Mouse (Mus musculus) hindbrain, postnatal 0 days (tissue): ENCODE measurements around the gene Gabpb1. TPM values are rescaled to one million over a fixed set of nuclear protein-coding genes. Genes with fewer than 3 reads are reported as not detected.

Experiments
- ATAC-seq: fragments of 200-750 bp; cut with Nextera tagmentation; 2 replicates; pipeline ENCODE4 v1.8.0; 2017; ENCODE audit warnings: mild to moderate bottlenecking, moderate TSS enrichment, moderate library complexity
- DNase-seq: peaks from one replicate; pipeline ENCODE4 v3.0.0-alpha.2; 2015; ENCODE audit warnings: low spot score
- H3K27ac ChIP-seq: fragments of 300-500 bp; sonication (generic); 2 replicates; pipeline ENCODE4 v1.5.1; 2014; ENCODE audit warnings: mild to moderate bottlenecking
- H3K27me3 ChIP-seq: fragments of 300-500 bp; sonication (generic); 2 replicates; pipeline ENCODE4 v1.6.1; 2014; ENCODE audit warnings: low read length, mixed read lengths; ENCODE audit not compliant: insufficient read depth
- H3K36me3 ChIP-seq: fragments of 300-500 bp; sonication (generic); 2 replicates; pipeline ENCODE4 v1.6.1; 2014; ENCODE audit warnings: low read length, mixed read lengths; ENCODE audit not compliant: insufficient read depth
- H3K4me1 ChIP-seq: fragments of 300-500 bp; sonication (generic); 2 replicates; pipeline ENCODE4 v1.6.1; 2014; ENCODE audit warnings: antibody characterized with exemption, low read length, mixed read lengths; ENCODE audit not compliant: insufficient read depth
- H3K4me2 ChIP-seq: fragments of 300-500 bp; sonication (generic); 2 replicates; pipeline ENCODE4 v1.6.1; 2014; ENCODE audit warnings: low read depth, mild to moderate bottlenecking, low read length, moderate library complexity, mixed read lengths
- H3K4me3 ChIP-seq: fragments of 300-500 bp; sonication (generic); 2 replicates; pipeline ENCODE4 v1.5.1; 2014; ENCODE audit warnings: low read length
- H3K9ac ChIP-seq: fragments of 300-500 bp; sonication (generic); replicated peaks from 2 replicates; pipeline ENCODE4 v1.6.1; 2014; ENCODE audit warnings: mild to moderate bottlenecking, low read length, moderate library complexity, mixed read lengths
- H3K9me3 ChIP-seq: fragments of 300-500 bp; sonication (generic); 2 replicates; pipeline ENCODE4 v1.6.1; 2016; ENCODE audit warnings: low read length, mixed read lengths
- CTCF ChIP-seq: IDR thresholded peaks from 2 replicates; pipeline ENCODE4 v1.5.1; 2016; ENCODE audit warnings: antibody characterized with exemption, control low read depth, low read depth
- WGBS: fragments of 180-500 bp; shearing (Covaris S2); extraction: QIAGEN DNeasy Blood & Tissue Kit; methylation state at CpG from one replicate; pipeline ENCODE4 v1.1.7; 2014; 5-methylcytosine and 5-hydroxymethylcytosine counted together
- polyA plus RNA-seq: library from polyadenylated mRNA; unstranded; fragments of >200 nt; fragmentation: Nextera tagmentation; extraction: Ambion mirVana; gene quantifications from 2 replicates; pipeline ENCODE4 v1.2.1, GENCODE M21; 2015
- total RNA-seq: library from RNA; depleted of rRNA; stranded (reverse); fragments of >200 nt; gene quantifications from 2 replicates; pipeline ENCODE4 v1.2.3, GENCODE M21; 2014; rRNA removed

Gabpb1 gene
- total and polyA plus RNA-seq, 2 experiments from 2014 or later: 15.2 to 25.2 TPM

GRCm38 (mm10) chr2:126593831-126594610 is 82.1 kb downstream of the Gabpb1 start:
- peak; percentile 86 for TF ChIP-seq CTCF
- 29% methylated on average over 26 of the region's 26 CpGs for WGBS
- H3K9ac ChIP-seq: no peak overlapping the region
- no peaks in the 10 kb centered on the region for H3K4me1 ChIP-seq
- ATAC-seq (peak; percentile 68; the same call in 1 of the 2 replicates), DNase-seq (peak; percentile 78)
- no peak overlapping the region for H3K27ac ChIP-seq
- no peaks in the 10 kb centered on the region for H3K36me3 ChIP-seq
- peak overlapping the region; percentile 44 for H3K4me2 ChIP-seq
- no peaks in the 10 kb centered on the region for H3K27me3 ChIP-seq
- H3K4me3 ChIP-seq: peak overlapping the region; percentile 13
- H3K9me3 ChIP-seq: no peaks in the 10 kb centered on the region

GRCm38 (mm10) chr2:126591304-126591703 is 84.8 kb downstream of the Gabpb1 start:
- H3K4me3 ChIP-seq: no peak overlapping the region
- 89% methylated on average over 4 of the region's 4 CpGs for WGBS

GRCm38 (mm10) chr2:126587468-126587867 is 88.7 kb downstream of the Gabpb1 start:
- no peaks in the 10 kb centered on the region for H3K27me3 ChIP-seq
- no peak overlapping the region for H3K4me3 ChIP-seq
- H3K4me1 ChIP-seq: no peaks in the 10 kb centered on the region
- DNase-seq: no peak
- H3K27ac ChIP-seq: no peak overlapping the region
- no peak for TF ChIP-seq CTCF
- H3K36me3 ChIP-seq: no peaks in the 10 kb centered on the region
- no peaks in the 10 kb centered on the region for H3K9me3 ChIP-seq
- H3K4me2 ChIP-seq: no peak overlapping the region
- WGBS: 84% methylated on average over 3 of the region's 3 CpGs
- no peak for ATAC-seq
- no peak overlapping the region for H3K9ac ChIP-seq

More at GRCm38 (mm10) chr2:126591304-126591703, 84.8 kb downstream of the Gabpb1 start:
- DNase-seq (no peak), ATAC-seq (no peak)
- Histone ChIP-seq H3K9ac (no peak overlapping the region), H3K27ac (no peak overlapping the region), H3K27me3 (no peaks in the 10 kb centered on the region), H3K4me2 (no peak overlapping the region), H3K9me3 (no peaks in the 10 kb centered on the region), H3K36me3 (no peaks in the 10 kb centered on the region), H3K4me1 (no peaks in the 10 kb centered on the region)
- no peak for TF ChIP-seq CTCF

- no peak for ATAC-seq
- Histone ChIP-seq H3K36me3 (no peaks in the 10 kb centered on the region), H3K4me1 (no peaks in the 10 kb centered on the region), H3K27ac (no peak overlapping the region), H3K27me3 (no peaks in the 10 kb centered on the region), H3K9ac (no peak overlapping the region), H3K4me3 (no peak overlapping the region), H3K4me2 (no peak overlapping the region), H3K9me3 (no peaks in the 10 kb centered on the region)
- no peak for DNase-seq
- no peak for TF ChIP-seq CTCF
- 86% methylated on average over 8 of the region's 8 CpGs for WGBS
Observed at GRCm38 (mm10) chr2:126584621-126585369, 91.3 kb downstream of the Gabpb1 start.

- Histone ChIP-seq H3K27me3 (no peaks in the 10 kb centered on the region), H3K4me2 (no peak overlapping the region), H3K27ac (no peak overlapping the region), H3K9me3 (no peaks in the 10 kb centered on the region), H3K4me3 (no peak overlapping the region), H3K36me3 (no peaks in the 10 kb centered on the region), H3K4me1 (no peaks in the 10 kb centered on the region), H3K9ac (no peak overlapping the region)
- DNase-seq: no peak
- no peak for ATAC-seq
- WGBS: 73% methylated on average over 6 of the region's 6 CpGs
- no peak for TF ChIP-seq CTCF
Observed at GRCm38 (mm10) chr2:126583960-126584359, 92.2 kb downstream of the Gabpb1 start.

GRCm38 (mm10) chr2:126579282-126579681 is 96.9 kb downstream of the Gabpb1 start:
- Histone ChIP-seq H3K36me3 (no peaks in the 10 kb centered on the region), H3K27ac (no peak overlapping the region), H3K9ac (no peak overlapping the region), H3K4me3 (no peak overlapping the region), H3K4me2 (no peak overlapping the region), H3K4me1 (no peaks in the 10 kb centered on the region), H3K27me3 (no peaks in the 10 kb centered on the region), H3K9me3 (no peaks in the 10 kb centered on the region)
- DNase-seq (no peak), ATAC-seq (no peak)
- WGBS: 94% methylated on average over 1 of the region's 1 CpGs
- no peak for TF ChIP-seq CTCF

Other genes with a start within 250 kb of the Gabpb1 start
- gene Atp8b4, start 175.7 kb downstream of the Gabpb1 start, total RNA-seq: 0.10 and 0.18 TPM in 2 replicates
- 0.05 TPM in 1 of 2 replicates, not detected in the other for gene Atp8b4, start 175.7 kb downstream of the Gabpb1 start, polyA plus RNA-seq
- 6.4 and 9.8 TPM in 2 replicates for gene Slc27a2, start 123.9 kb downstream of the Gabpb1 start, total RNA-seq
- 7.9 and 8.2 TPM in 2 replicates for gene Slc27a2, start 123.9 kb downstream of the Gabpb1 start, polyA plus RNA-seq
- 0.86 and 1.2 TPM in 2 replicates for gene Hdc, start 57.0 kb downstream of the Gabpb1 start, total RNA-seq
- gene Hdc, start 57.0 kb downstream of the Gabpb1 start, polyA plus RNA-seq: 2.3 TPM in 2 replicates
- gene Usp8, start 31.0 kb upstream of the Gabpb1 start, total RNA-seq: 15.6 and 20.3 TPM in 2 replicates
- 20.9 and 22.3 TPM in 2 replicates for gene Usp8, start 31.0 kb upstream of the Gabpb1 start, polyA plus RNA-seq
- 0.10 and 0.47 TPM in 2 replicates for gene Usp50, start 107.1 kb upstream of the Gabpb1 start, total RNA-seq
- gene Usp50, start 107.1 kb upstream of the Gabpb1 start, polyA plus RNA-seq: 2.1 TPM in 2 replicates
- 15.9 and 28.8 TPM in 2 replicates for gene Trpm7, start 199.9 kb upstream of the Gabpb1 start, total RNA-seq
- 25.3 and 28.1 TPM in 2 replicates for gene Trpm7, start 199.9 kb upstream of the Gabpb1 start, polyA plus RNA-seq